Mouse (Mus musculus) MEL (cell line): ENCODE measurements around the gene Ccdc92b. TPM values are rescaled to one million over a fixed set of nuclear protein-coding genes. Genes with fewer than 3 reads are reported as not detected.

Experiments
- DNase-seq: peaks from one replicate; pipeline ENCODE4 v3.0.0; 2011; ENCODE audit warnings: low read depth, low spot score
- H3K27ac ChIP-seq: 2 replicates; pipeline ENCODE4 v1.5.1; 2012; ENCODE audit warnings: low read depth, mild to moderate bottlenecking, control low read depth, low read length, moderate library complexity; ENCODE audit not compliant: control insufficient read depth
- H3K27me3 ChIP-seq, 2 experiments: fragments of 150-350 bp in 1 of 2; sonication (generic) in 1 of 2; 2 replicates each; pipeline ENCODE4 v1.6.1; 2012; ENCODE audit warnings: low read length in 2 of 2, mild to moderate bottlenecking in 2 of 2, improper control_type of control experiment in 1 of 2, moderate library complexity in 1 of 2; ENCODE audit not compliant: insufficient read depth in 2 of 2, control insufficient read depth in 1 of 2
- H3K36me3 ChIP-seq, 2 experiments: 2 replicates each; pipeline ENCODE4 v1.6.1; 2012 to 2014; ENCODE audit warnings: low read length in 2 of 2, improper control_type of control experiment in 1 of 2, inconsistent platforms in 1 of 2, mild to moderate bottlenecking in 1 of 2; ENCODE audit not compliant: insufficient read depth in 2 of 2, control insufficient read depth in 1 of 2
- H3K4me1 ChIP-seq, 2 experiments: fragments of 150-350 bp in 1 of 2; sonication (generic) in 1 of 2; 2 replicates each; pipeline ENCODE4 v1.6.1; 2012; ENCODE audit warnings: low read length in 2 of 2, improper control_type of control experiment in 1 of 2, mild to moderate bottlenecking in 1 of 2; ENCODE audit not compliant: insufficient read depth in 2 of 2, control insufficient read depth in 1 of 2
- H3K4me3 ChIP-seq, 2 experiments: fragments of 150-350 bp in 1 of 2; sonication (generic) in 1 of 2; 2 replicates each; pipeline ENCODE4 v1.5.1; 2012; ENCODE audit warnings: low read depth in 2 of 2, low read length in 2 of 2, mild to moderate bottlenecking in 2 of 2, moderate library complexity in 2 of 2, control low read depth in 1 of 2, improper control_type of control experiment in 1 of 2; ENCODE audit not compliant: control insufficient read depth in 1 of 2, insufficient read depth in 1 of 2
- H3K79me2 ChIP-seq: 2 replicates; pipeline ENCODE4 v1.6.1; 2012; ENCODE audit warnings: mild to moderate bottlenecking, low read length, moderate library complexity; ENCODE audit not compliant: control insufficient read depth, poor library complexity, insufficient read depth
- H3K9ac ChIP-seq: 2 replicates; pipeline ENCODE4 v1.6.1; 2012; ENCODE audit warnings: low read depth, mild to moderate bottlenecking, control low read depth, low read length, moderate library complexity; ENCODE audit not compliant: control insufficient read depth, poor library complexity, severe bottlenecking
- H3K9me3 ChIP-seq: fragments of 150-350 bp; sonication (generic); replicated peaks from 2 replicates; pipeline ENCODE4 v1.6.1; 2012; ENCODE audit warnings: mild to moderate bottlenecking, low read length, improper control_type of control experiment, moderate library complexity; ENCODE audit not compliant: insufficient read depth
- CHD2 ChIP-seq: IDR thresholded peaks from 2 replicates; pipeline ENCODE4 v1.6.1; 2011; ENCODE audit warnings: low read length, improper control_type of control experiment
- CTCF ChIP-seq, 3 experiments: IDR thresholded peaks in 2 of 3; conservative IDR thresholded peaks in 1 of 3; 2 replicates each; pipeline ENCODE4 v1.5.1; 2011 to 2012; ENCODE audit warnings: low read length in 3 of 3, low read depth in 2 of 3, mild to moderate bottlenecking in 2 of 3, improper control_type of control experiment in 1 of 3, inconsistent platforms in 1 of 3, mixed read lengths in 1 of 3, moderate library complexity in 1 of 3; ENCODE audit not compliant: control insufficient read depth in 1 of 3, insufficient read depth in 1 of 3, poor library complexity in 1 of 3, severe bottlenecking in 1 of 3
- E2F4 ChIP-seq: IDR thresholded peaks from 2 replicates; pipeline ENCODE4 v1.6.1; 2011; ENCODE audit warnings: low read depth, low read length, improper control_type of control experiment, borderline replicate concordance
- ELF1 ChIP-seq: IDR thresholded peaks from 2 replicates; pipeline ENCODE4 v1.6.1; 2014; ENCODE audit warnings: low read depth, mild to moderate bottlenecking, inconsistent platforms, low read length, improper control_type of control experiment, moderate library complexity
- EP300 ChIP-seq, 2 experiments: IDR thresholded peaks; 2 replicates each; pipeline ENCODE4 v1.6.1; 2011; ENCODE audit warnings: improper control_type of control experiment in 2 of 2, low read length in 2 of 2, low read depth in 1 of 2, mild to moderate bottlenecking in 1 of 2
- ETS1 ChIP-seq: IDR thresholded peaks from 2 replicates; pipeline ENCODE4 v1.6.1; 2012; ENCODE audit warnings: low read depth, mild to moderate bottlenecking, inconsistent platforms, low read length, improper control_type of control experiment, moderate library complexity
- GABPA ChIP-seq: IDR thresholded peaks from 2 replicates; pipeline ENCODE4 v1.6.1; 2012; ENCODE audit warnings: low read depth, mild to moderate bottlenecking, inconsistent platforms, low read length, improper control_type of control experiment, moderate library complexity
- GATA1 ChIP-seq: IDR thresholded peaks from 2 replicates; pipeline ENCODE4 v1.6.1; 2011; ENCODE audit warnings: low read depth, low read length, improper control_type of control experiment
- JUND ChIP-seq: IDR thresholded peaks from 2 replicates; pipeline ENCODE4 v1.6.1; 2011; ENCODE audit warnings: low read depth, mild to moderate bottlenecking, improper control_type of control experiment, low read length
- MAFK ChIP-seq: IDR thresholded peaks from 2 replicates; pipeline ENCODE4 v1.6.1; 2011; ENCODE audit warnings: low read depth, mild to moderate bottlenecking, low read length, improper control_type of control experiment, borderline replicate concordance
- MAX ChIP-seq: IDR thresholded peaks from 2 replicates; pipeline ENCODE4 v1.6.1; 2011; ENCODE audit warnings: low read length, improper control_type of control experiment
- MAZ ChIP-seq: IDR thresholded peaks from 2 replicates; pipeline ENCODE4 v1.6.1; 2012; ENCODE audit warnings: low read depth, mild to moderate bottlenecking, inconsistent platforms, low read length, improper control_type of control experiment
- MEF2A ChIP-seq: IDR thresholded peaks from 2 replicates; pipeline ENCODE4 v1.6.1; 2014; ENCODE audit warnings: low read depth, mild to moderate bottlenecking, inconsistent platforms, low read length, improper control_type of control experiment; ENCODE audit not compliant: poor library complexity, insufficient replicate concordance, severe bottlenecking; ENCODE audit errors: extremely low read depth
- MXI1 ChIP-seq: IDR thresholded peaks from 2 replicates; pipeline ENCODE4 v1.6.1; 2011; ENCODE audit warnings: mild to moderate bottlenecking, low read depth, low read length, improper control_type of control experiment
- MYB ChIP-seq: IDR thresholded peaks from 2 replicates; pipeline ENCODE4 v1.6.1; 2011; ENCODE audit warnings: mild to moderate bottlenecking, low read depth, low read length, improper control_type of control experiment
- MYC ChIP-seq: IDR thresholded peaks from 2 replicates; pipeline ENCODE4 v1.6.1; 2011; ENCODE audit warnings: low read depth, mild to moderate bottlenecking, low read length, improper control_type of control experiment, moderate library complexity
- NELFE ChIP-seq: IDR thresholded peaks from 2 replicates; pipeline ENCODE4 v1.6.1; 2011; ENCODE audit warnings: low read depth, low read length, improper control_type of control experiment
- POLR2A ChIP-seq, 2 experiments: IDR thresholded peaks; 2 replicates each; pipeline ENCODE4 v1.6.1; 2011 to 2012; ENCODE audit warnings: low read length in 2 of 2, mild to moderate bottlenecking in 2 of 2, control low read depth in 1 of 2, improper control_type of control experiment in 1 of 2, low read depth in 1 of 2, moderate library complexity in 1 of 2; ENCODE audit not compliant: control insufficient read depth in 1 of 2, insufficient read depth in 1 of 2, poor library complexity in 1 of 2
- POLR2AphosphoS5 ChIP-seq: IDR thresholded peaks from 2 replicates; pipeline ENCODE4 v1.6.1; 2012; ENCODE audit warnings: low read depth, borderline replicate concordance, mild to moderate bottlenecking, inconsistent platforms, low read length, moderate library complexity, mixed read lengths
- RAD21 ChIP-seq: IDR thresholded peaks from 2 replicates; pipeline ENCODE4 v1.6.1; 2011; ENCODE audit warnings: mild to moderate bottlenecking, low read depth, low read length, improper control_type of control experiment
- RCOR1 ChIP-seq: IDR thresholded peaks from 2 replicates; pipeline ENCODE4 v1.6.1; 2012; ENCODE audit warnings: low read depth, mild to moderate bottlenecking, inconsistent platforms, low read length, improper control_type of control experiment
- SIN3A ChIP-seq: IDR thresholded peaks from 2 replicates; pipeline ENCODE4 v1.6.1; 2012; ENCODE audit warnings: low read length, improper control_type of control experiment, inconsistent platforms
- SMC3 ChIP-seq: IDR thresholded peaks from 2 replicates; pipeline ENCODE4 v1.6.1; 2011; ENCODE audit warnings: low read depth, low read length, improper control_type of control experiment
- TBP ChIP-seq: IDR thresholded peaks from 2 replicates; pipeline ENCODE4 v1.8.0; 2011; ENCODE audit warnings: low read depth, low read length, improper control_type of control experiment
- TCF12 ChIP-seq: IDR thresholded peaks from 2 replicates; pipeline ENCODE4 v1.6.1; 2014; ENCODE audit warnings: low read depth, mild to moderate bottlenecking, inconsistent platforms, low read length, improper control_type of control experiment, moderate library complexity
- USF1 ChIP-seq: IDR thresholded peaks from 2 replicates; pipeline ENCODE4 v1.6.1; 2014; ENCODE audit warnings: low read depth, mild to moderate bottlenecking, inconsistent platforms, low read length, improper control_type of control experiment, moderate library complexity
- USF2 ChIP-seq, 2 experiments: IDR thresholded peaks; 2 replicates each; pipeline ENCODE4 v1.6.1; 2011 to 2012; ENCODE audit warnings: improper control_type of control experiment in 2 of 2, low read length in 2 of 2, borderline replicate concordance in 1 of 2, inconsistent platforms in 1 of 2, low read depth in 1 of 2, mild to moderate bottlenecking in 1 of 2; ENCODE audit not compliant: insufficient read depth in 1 of 2
- ZC3H11A ChIP-seq: IDR thresholded peaks from 2 replicates; pipeline ENCODE4 v1.6.1; 2012; ENCODE audit warnings: low read depth, mild to moderate bottlenecking, inconsistent platforms, low read length, improper control_type of control experiment
- ZKSCAN1 ChIP-seq: IDR thresholded peaks from 2 replicates; pipeline ENCODE4 v1.6.1; 2012; ENCODE audit warnings: low read depth, mild to moderate bottlenecking, inconsistent platforms, low read length, improper control_type of control experiment, moderate library complexity
- polyA plus RNA-seq, 2 experiments: library from polyadenylated mRNA; stranded (reverse) in 1 of 2; unstranded in 1 of 2; fragments of >175 nt in 1 of 2; fragments of >200 nt in 1 of 2; gene quantifications; 2 replicates each; pipeline versions ENCODE4 v1.2.1 to v1.2.4; 2012; ENCODE audit warnings: low replicate concordance in 2 of 2, low read depth in 1 of 2; ENCODE audit not compliant: insufficient read length in 2 of 2, insufficient read depth in 1 of 2, missing spikeins in 1 of 2
- total RNA-seq: library from RNA; depleted of rRNA; stranded (reverse); fragments of 300-350 nt; gene quantifications from 2 replicates; pipeline ENCODE4 v1.2.3, GENCODE M21; 2012

The Ccdc92b gene
- total and polyA plus RNA-seq, 3 experiments = 0.12 to 1.3 TPM; not detected in 1

DNA sequence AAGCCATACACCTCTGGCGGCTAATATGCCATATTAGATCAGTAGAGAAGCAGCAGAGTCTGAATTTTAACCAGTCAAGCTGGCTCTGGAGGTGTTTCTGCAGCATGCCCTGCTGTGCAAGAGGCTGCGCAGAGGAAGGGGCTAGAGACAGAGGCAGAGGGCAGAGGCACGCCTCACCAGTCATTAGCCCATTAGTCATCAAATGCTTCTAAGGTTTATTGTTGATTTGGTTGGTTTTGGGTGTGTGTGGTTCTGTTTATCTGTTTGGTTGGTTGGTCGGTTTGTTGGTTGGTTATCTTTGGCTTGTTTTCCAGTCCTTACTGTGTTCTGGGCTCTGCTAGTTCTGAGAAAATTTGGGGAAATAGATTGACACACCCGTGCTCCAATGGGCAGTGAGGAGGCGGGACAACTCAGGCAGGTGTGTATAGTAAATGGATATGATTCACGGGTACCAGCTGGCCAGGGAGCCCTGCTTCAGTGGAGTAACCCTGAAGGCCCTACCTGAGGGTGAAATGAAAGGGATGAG lies 35.5 kb upstream of the Ccdc92b start:
- H3K27me3 ChIP-seq = no peaks in the 10 kb centered on the region

DNA sequence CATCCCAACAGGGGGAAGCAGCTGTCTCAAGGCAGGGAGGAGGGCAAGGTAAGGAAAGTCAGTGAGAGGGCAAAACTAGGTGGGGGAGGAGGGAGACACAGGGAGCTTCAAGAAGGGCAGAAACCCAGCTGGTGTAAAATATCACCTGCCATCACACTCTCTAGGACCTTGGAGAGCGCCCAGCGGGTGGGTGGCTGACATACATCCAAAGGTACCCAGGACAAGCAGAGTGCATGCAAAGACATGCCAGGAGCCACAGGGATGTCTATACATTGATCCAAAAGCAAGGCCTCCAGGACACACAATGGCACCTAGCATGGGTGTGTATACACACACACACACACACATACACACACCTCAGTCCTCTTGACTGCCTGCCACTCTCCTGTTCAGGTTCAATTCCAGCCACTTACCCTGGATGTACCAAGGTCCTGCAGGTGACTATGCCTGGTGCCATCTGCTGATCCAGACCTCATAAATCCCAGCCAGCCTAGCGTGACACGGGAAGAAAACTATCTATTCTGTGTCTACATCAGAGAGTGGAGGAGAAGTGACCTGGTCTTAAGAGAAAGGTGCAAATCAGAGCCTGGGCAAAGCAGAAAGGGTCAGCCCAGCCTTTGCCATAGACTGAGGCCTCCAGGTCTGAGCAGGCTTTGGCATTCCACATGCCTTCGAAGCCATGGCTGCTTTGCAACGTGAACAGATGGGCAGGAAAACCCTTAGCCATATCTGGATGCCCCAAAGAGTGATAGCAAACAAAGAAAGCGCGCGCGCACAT lies 34.3 kb upstream of the Ccdc92b start:
- no peaks in the 10 kb centered on the region for H3K27me3 ChIP-seq
- no peak overlapping the region for H3K9ac ChIP-seq
- no peak overlapping the region for H3K4me3 ChIP-seq
- peaks cover 0 to 5% of the 10 kb centered on the region in 2 experiments; a peak in 1 of 4 replicates for H3K4me1 ChIP-seq
- no peaks in the 10 kb centered on the region for H3K79me2 ChIP-seq
- no peaks in the 10 kb centered on the region for H3K9me3 ChIP-seq
- no peaks in the 10 kb centered on the region for H3K36me3 ChIP-seq
- DNase-seq = peak; percentile 85
- H3K27ac ChIP-seq = no peak overlapping the region
- TF ChIP-seq GATA1 (no peak), USF1 (no peak), RAD21 (no peak), CTCF (IDR thresholded peaks at IDR 0.05 in 2 of 3, conservative IDR thresholded peaks at IDR 0.05 in 1 of 3; ENCODE audit: control insufficient read depth in 1 of 3, insufficient read depth in 1 of 3, low read depth in 2 of 3, low read length in 3 of 3, poor library complexity in 1 of 3, severe bottlenecking in 1 of 3) (no peak), SMC3 (peak; percentile 32; the same call in 1 of the 2 replicates), MAFK (no peak), EP300 (IDR thresholded peaks at IDR 0.05; ENCODE audit: low read depth in 1 of 2, low read length in 2 of 2) (0 out of 4 replicates have a peak, but pooled peaks of 1 of the 2 experiments have one; percentile 26), GABPA (no peak), CHD2 (no peak), ELF1 (no peak), MAX (0 out of 2 replicates have a peak, but pooled peaks have one; percentile 45), ZC3H11A (no peak), MXI1 (peak; percentile 87), E2F4 (no peak), JUND (no peak), SIN3A (peak; percentile 92), ZKSCAN1 (no peak), MYB (no peak), TBP (no peak), MEF2A (no peak), NELFE (no peak), ETS1 (no peak), MAZ (0 out of 2 replicates have a peak, but pooled peaks have one; percentile 17), TCF12 (no peak), RCOR1 (no peak), USF2 (IDR thresholded peaks at IDR 0.05; ENCODE audit: borderline replicate concordance in 1 of 2, insufficient read depth in 1 of 2, low read depth in 1 of 2, low read length in 2 of 2) (no peak), POLR2A (IDR thresholded peaks at IDR 0.05; ENCODE audit: control insufficient read depth in 1 of 2, insufficient read depth in 1 of 2, low read depth in 1 of 2, low read length in 2 of 2, poor library complexity in 1 of 2) (no peak), MYC (no peak)

More for the DNA sequence above, 35.5 kb upstream of the Ccdc92b start:
- no peak overlapping the region for H3K27ac ChIP-seq
- H3K4me3 ChIP-seq = no peak overlapping the region
- no peaks in the 10 kb centered on the region for H3K36me3 ChIP-seq
- DNase-seq = no peak
- H3K4me1 ChIP-seq = peaks cover 0 to 5% of the 10 kb centered on the region in 2 experiments; a peak in 1 of 4 replicates
- no peaks in the 10 kb centered on the region for H3K9me3 ChIP-seq
- no peak for TF ChIP-seq CHD2
- TF ChIP-seq MYC = no peak
- no peak for TF ChIP-seq ZKSCAN1
- no peak for TF ChIP-seq POLR2AphosphoS5
- TF ChIP-seq NELFE = no peak
- H3K9ac ChIP-seq = no peak overlapping the region
- H3K79me2 ChIP-seq = no peaks in the 10 kb centered on the region
